Mouse (Mus musculus): ENCODE measurements at regions not wholly inside any gene's neighbourhood (a gene's known extent, or its start where the extent isn't known, plus 50 kb on each side); places are given as distances from the start of the nearest gene placed in this dataset.
A peak's percentile ranks its signal among the peaks of the same experiment; 100 is the strongest.

DNA sequence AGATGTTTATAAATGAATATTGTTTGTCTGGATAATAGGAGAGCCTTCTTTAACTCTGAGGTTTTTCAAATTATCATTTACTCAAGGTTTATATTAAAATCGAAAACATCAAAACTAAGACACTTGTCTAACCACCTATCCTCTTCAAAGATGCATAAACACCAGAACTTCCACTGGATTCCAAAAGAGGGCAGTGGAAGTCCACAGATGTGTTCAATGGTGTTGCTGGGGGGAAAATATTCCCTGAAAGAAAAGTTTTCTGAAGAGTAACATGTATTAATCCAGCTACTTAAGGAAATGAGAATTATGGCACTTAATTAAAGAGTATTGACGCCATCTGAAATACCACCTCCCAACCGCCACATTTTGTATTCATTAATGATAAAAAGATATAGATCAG is 586.9 kb downstream of the Kcnj2 start:
- Histone ChIP-seq H3K4me2 (no peak overlapping the region), H3K9me3 (no peaks in the 10 kb centered on the region), H3K36me3 (replicated peaks) (no peaks in the 10 kb centered on the region), H3K27ac (no peak overlapping the region), H3K9ac (no peak overlapping the region), H3K27me3 (no peaks in the 10 kb centered on the region), H3K4me3 (replicated peaks) (no peak overlapping the region), H3K4me1 (peaks cover 3% of the 10 kb centered on the region; the same call in 1 of the 2 replicates)
- WGBS, result 24% methylated on average over 3 of the region's 3 CpGs
- ATAC-seq (ENCODE audit: low FRiP score), result 0 out of 2 replicates have a peak, but pooled peaks have one; percentile 53

- Histone ChIP-seq H3K36me3 (replicated peaks) (no peaks in the 10 kb centered on the region), H3K27ac (no peak overlapping the region), H3K27me3 (no peaks in the 10 kb centered on the region), H3K4me1 (peaks cover 12% of the 10 kb centered on the region), H3K9me3 (no peaks in the 10 kb centered on the region), H3K4me2 (no peak overlapping the region), H3K9ac (no peak overlapping the region), H3K4me3 (replicated peaks) (no peak overlapping the region)
- WGBS, result 90% methylated on average over 9 of the region's 9 CpGs
- 0 out of 2 replicates have a peak, but pooled peaks have one; percentile 23 for ATAC-seq (ENCODE audit: low FRiP score)
These were observed 591.8 kb downstream of the Kcnj2 start for GRCm38 (mm10) chr11:111657778-111658177.

DNA sequence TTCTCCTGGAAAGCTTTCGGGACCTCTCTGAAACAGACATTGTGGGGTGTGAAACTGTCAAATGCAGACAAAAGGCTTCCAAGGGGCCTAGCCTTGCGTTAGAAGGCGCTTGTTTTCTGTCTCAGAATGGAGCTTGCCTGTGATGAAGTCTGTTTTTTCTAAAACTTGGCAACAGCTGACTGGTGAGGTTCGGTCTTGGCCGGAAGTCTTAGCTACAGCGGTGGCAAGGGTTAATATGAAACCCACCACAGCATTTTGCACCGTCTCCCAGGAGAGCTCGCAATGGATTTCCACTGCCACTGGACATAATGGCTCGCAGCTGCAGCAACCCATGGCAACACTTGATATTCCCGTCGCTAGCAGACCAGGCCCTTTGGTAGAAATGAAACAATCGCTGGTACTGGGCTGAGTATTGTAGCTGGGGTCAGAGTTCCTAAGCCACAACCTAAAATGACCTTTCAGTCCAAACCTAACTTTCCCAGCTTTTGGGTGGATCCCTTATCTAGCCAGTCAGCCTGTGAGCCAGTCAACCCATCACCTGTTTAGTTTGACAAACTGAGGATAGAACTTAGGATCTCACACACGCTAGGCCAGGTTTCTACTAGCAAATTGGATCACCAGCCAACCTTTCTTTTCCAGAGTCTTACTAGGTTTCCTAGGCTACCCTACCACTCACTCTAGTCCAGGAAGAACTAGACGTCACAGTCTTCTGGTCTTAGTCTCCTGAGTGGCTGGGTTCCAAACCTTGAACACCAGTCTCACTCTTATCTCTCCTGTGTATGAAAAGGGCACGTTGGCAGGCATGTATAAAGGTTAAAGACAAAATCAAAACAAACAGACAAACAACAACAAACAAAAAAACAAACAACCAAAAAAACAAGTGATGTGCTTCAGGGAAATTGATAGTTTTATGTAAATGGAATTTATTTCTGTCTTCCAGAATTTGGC is 592.7 kb downstream of the Kcnj2 start:
- Histone ChIP-seq H3K4me3 (replicated peaks) (no peak overlapping the region), H3K4me1 (peaks cover 12% of the 10 kb centered on the region), H3K27me3 (no peaks in the 10 kb centered on the region), H3K4me2 (0 out of 2 replicates have a peak overlapping the region, but pooled peaks have one; percentile 15), H3K9me3 (no peaks in the 10 kb centered on the region), H3K36me3 (replicated peaks) (no peaks in the 10 kb centered on the region), H3K27ac (peak overlapping the region; percentile 70), H3K9ac (no peak overlapping the region)
- whole genome bisulfite sequencing, result 29% methylated on average over 15 of the region's 15 CpGs
- ATAC-seq (ENCODE audit: low FRiP score), result peak; percentile 53; the same call in 1 of the 2 replicates

- Histone ChIP-seq H3K4me3 (replicated peaks) (no peak overlapping the region), H3K9ac (no peak overlapping the region), H3K4me2 (no peak overlapping the region), H3K36me3 (replicated peaks) (no peaks in the 10 kb centered on the region), H3K4me1 (peaks cover 6% of the 10 kb centered on the region), H3K9me3 (no peaks in the 10 kb centered on the region), H3K27me3 (no peaks in the 10 kb centered on the region), H3K27ac (no peak overlapping the region)
- ATAC-seq (ENCODE audit: low FRiP score), result no peak
- 80% methylated on average over 3 of the region's 3 CpGs for WGBS
These were observed 597.3 kb downstream of the Kcnj2 start for GRCm38 (mm10) chr11:111663269-111663668.

GRCm38 (mm10) chr11:111666336-111666735 is 600.4 kb downstream of the Kcnj2 start:
- no peaks in the 10 kb centered on the region for H3K9me3 ChIP-seq
- no peak overlapping the region for H3K4me3 ChIP-seq (replicated peaks)
- no peak overlapping the region for H3K9ac ChIP-seq
- WGBS, result 72% methylated on average over 6 of the region's 6 CpGs
- no peak overlapping the region for H3K27ac ChIP-seq
- H3K4me2 ChIP-seq, result no peak overlapping the region
- H3K36me3 ChIP-seq (replicated peaks), result no peaks in the 10 kb centered on the region
- no peaks in the 10 kb centered on the region for H3K27me3 ChIP-seq
- no peak for ATAC-seq (ENCODE audit: low FRiP score)
- H3K4me1 ChIP-seq, result no peaks in the 10 kb centered on the region

- Histone ChIP-seq H3K27me3 (no peaks in the 10 kb centered on the region), H3K27ac (no peak overlapping the region), H3K4me2 (no peak overlapping the region), H3K4me3 (replicated peaks) (no peak overlapping the region), H3K4me1 (no peaks in the 10 kb centered on the region), H3K9me3 (no peaks in the 10 kb centered on the region), H3K9ac (no peak overlapping the region), H3K36me3 (replicated peaks) (no peaks in the 10 kb centered on the region)
- 84% methylated on average over 2 of the region's 2 CpGs for WGBS
- ATAC-seq (ENCODE audit: low FRiP score), result no peak
These were observed 605.9 kb downstream of the Kcnj2 start for GRCm38 (mm10) chr11:111671865-111672264.

GRCm38 (mm10) chr11:111675673-111676072 is 609.7 kb downstream of the Kcnj2 start:
- H3K9ac ChIP-seq, result no peak overlapping the region
- H3K4me1 ChIP-seq, result no peaks in the 10 kb centered on the region
- no peak overlapping the region for H3K27ac ChIP-seq
- H3K27me3 ChIP-seq, result no peaks in the 10 kb centered on the region
- no peak overlapping the region for H3K4me2 ChIP-seq
- H3K9me3 ChIP-seq, result no peaks in the 10 kb centered on the region
- no peak overlapping the region for H3K4me3 ChIP-seq (replicated peaks)
- H3K36me3 ChIP-seq (replicated peaks), result no peaks in the 10 kb centered on the region
- 84% methylated on average over 1 of the region's 1 CpGs for WGBS
- ATAC-seq (ENCODE audit: low FRiP score), result no peak

DNA sequence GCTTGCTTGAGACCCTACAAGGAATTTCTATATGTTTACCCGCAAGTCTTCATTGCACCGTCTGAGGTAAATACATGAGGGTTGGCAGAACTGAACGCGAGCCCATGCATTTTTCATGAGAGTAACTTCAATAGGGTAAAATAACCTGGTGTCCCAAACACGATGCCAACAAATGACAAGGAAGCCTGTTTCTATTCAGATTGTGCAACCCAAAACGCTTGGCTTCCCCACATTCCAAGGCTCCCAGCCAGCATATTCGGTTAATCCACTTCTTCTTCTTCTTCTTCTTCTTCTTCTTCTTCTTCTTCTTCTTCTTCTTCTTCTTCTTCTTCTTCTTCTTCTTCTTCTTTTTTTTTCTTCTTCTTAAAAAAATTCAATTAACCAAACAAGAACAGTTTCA is 616.4 kb downstream of the Kcnj2 start:
- WGBS, result 82% methylated on average over 7 of the region's 7 CpGs
- Histone ChIP-seq H3K27me3 (no peaks in the 10 kb centered on the region), H3K36me3 (replicated peaks) (no peaks in the 10 kb centered on the region), H3K9ac (no peak overlapping the region), H3K27ac (no peak overlapping the region), H3K4me2 (no peak overlapping the region), H3K4me1 (no peaks in the 10 kb centered on the region), H3K9me3 (no peaks in the 10 kb centered on the region), H3K4me3 (replicated peaks) (no peak overlapping the region)
- ATAC-seq (ENCODE audit: low FRiP score), result no peak

GRCm38 (mm10) chr11:111683909-111684308 is 617.9 kb downstream of the Kcnj2 start:
- 94% methylated on average over 4 of the region's 4 CpGs for WGBS
- no peaks in the 10 kb centered on the region for H3K9me3 ChIP-seq

DNA sequence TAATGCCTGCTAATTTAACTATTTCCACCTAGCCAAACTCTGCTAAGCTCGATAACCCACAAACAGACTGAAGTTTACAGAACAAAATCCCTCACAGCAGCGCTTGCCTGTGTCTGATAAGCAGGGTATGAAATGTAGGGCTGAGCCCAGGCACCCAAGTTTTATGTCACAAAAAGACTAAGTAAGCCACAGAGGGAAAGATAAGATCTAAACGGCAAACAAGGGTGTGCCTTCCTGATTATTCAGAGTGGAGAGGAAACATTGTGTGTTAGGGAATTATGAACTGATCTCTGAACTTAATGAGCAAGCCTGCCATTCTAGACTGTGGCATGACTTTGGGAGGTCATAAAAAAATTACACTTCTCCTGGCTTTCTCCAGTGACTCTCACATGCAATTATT is 621.8 kb downstream of the Kcnj2 start:
- Histone ChIP-seq H3K36me3 (replicated peaks) (no peaks in the 10 kb centered on the region), H3K27me3 (no peaks in the 10 kb centered on the region), H3K9me3 (no peaks in the 10 kb centered on the region), H3K4me3 (replicated peaks) (no peak overlapping the region), H3K27ac (no peak overlapping the region), H3K4me2 (no peak overlapping the region), H3K4me1 (no peaks in the 10 kb centered on the region), H3K9ac (no peak overlapping the region)
- no peak for ATAC-seq (ENCODE audit: low FRiP score)
- WGBS, result 73% methylated on average over 3 of the region's 3 CpGs

More at GRCm38 (mm10) chr11:111683909-111684308, 617.9 kb downstream of the Kcnj2 start:
- H3K9ac ChIP-seq, result no peak overlapping the region
- H3K36me3 ChIP-seq (replicated peaks), result no peaks in the 10 kb centered on the region
- no peaks in the 10 kb centered on the region for H3K4me1 ChIP-seq
- no peak for ATAC-seq (ENCODE audit: low FRiP score)
- H3K27ac ChIP-seq, result no peak overlapping the region
- H3K4me2 ChIP-seq, result no peak overlapping the region
- H3K27me3 ChIP-seq, result no peaks in the 10 kb centered on the region
- H3K4me3 ChIP-seq (replicated peaks), result no peak overlapping the region

GRCm38 (mm10) chr11:111688186-111688860 is 622.4 kb downstream of the Kcnj2 start:
- no peak for ATAC-seq (ENCODE audit: low FRiP score)

GRCm38 (mm10) chr11:111689899-111690298 is 623.9 kb downstream of the Kcnj2 start:
- H3K36me3 ChIP-seq (replicated peaks), result no peaks in the 10 kb centered on the region
- H3K9me3 ChIP-seq, result no peaks in the 10 kb centered on the region
- H3K9ac ChIP-seq, result no peak overlapping the region
- H3K4me3 ChIP-seq (replicated peaks), result no peak overlapping the region
- H3K4me2 ChIP-seq, result no peak overlapping the region
- H3K4me1 ChIP-seq, result no peaks in the 10 kb centered on the region
- 77% methylated on average over 2 of the region's 2 CpGs for WGBS
- H3K27me3 ChIP-seq, result no peaks in the 10 kb centered on the region
- ATAC-seq (ENCODE audit: low FRiP score), result no peak
- no peak overlapping the region for H3K27ac ChIP-seq

More at GRCm38 (mm10) chr11:111688186-111688860, 622.4 kb downstream of the Kcnj2 start:
- WGBS, result 86% methylated on average over 6 of the region's 6 CpGs
- no peak overlapping the region for H3K4me3 ChIP-seq (replicated peaks)
- H3K27me3 ChIP-seq, result no peaks in the 10 kb centered on the region
- no peak overlapping the region for H3K4me2 ChIP-seq
- no peak overlapping the region for H3K27ac ChIP-seq
- no peaks in the 10 kb centered on the region for H3K36me3 ChIP-seq (replicated peaks)
- H3K9me3 ChIP-seq, result no peaks in the 10 kb centered on the region
- H3K9ac ChIP-seq, result no peak overlapping the region
- no peaks in the 10 kb centered on the region for H3K4me1 ChIP-seq

Measured in forebrain, embryonic 12.5 days (tissue).